Mouse (Mus musculus): Measurements from ENCODE around the gene Nrip3.

- TF ChIP-seq CTCF (IDR thresholded peaks at IDR 0.05; ENCODE audit: extremely low read depth, insufficient read length, insufficient replicate concordance, low read depth, low read length) (no peak), POLR2A (IDR thresholded peaks at IDR 0.05; ENCODE audit: low read depth, low read length) (no peak)
Observed at GRCm38 (mm10) chr7:109710069-109710468, 71.8 kb downstream of the Nrip3 start.
